Mouse (Mus musculus) cerebellum, adult 2 months (tissue): ENCODE results near the gene Cfh.

Source experiments
- CTCF ChIP-seq: fragments of 200-500 bp; IDR thresholded peaks from 2 replicates; pipeline ENCODE4 v1.5.1; 2011; ENCODE audit warnings: low read depth, mild to moderate bottlenecking, control low read depth, low read length, moderate library complexity, borderline replicate concordance; ENCODE audit not compliant: insufficient read depth
- POLR2A ChIP-seq: fragments of 200-500 bp; IDR thresholded peaks from 2 replicates; pipeline ENCODE4 v1.6.1; 2011; ENCODE audit warnings: low read length, control low read depth, borderline replicate concordance; ENCODE audit not compliant: insufficient read depth

DNA sequence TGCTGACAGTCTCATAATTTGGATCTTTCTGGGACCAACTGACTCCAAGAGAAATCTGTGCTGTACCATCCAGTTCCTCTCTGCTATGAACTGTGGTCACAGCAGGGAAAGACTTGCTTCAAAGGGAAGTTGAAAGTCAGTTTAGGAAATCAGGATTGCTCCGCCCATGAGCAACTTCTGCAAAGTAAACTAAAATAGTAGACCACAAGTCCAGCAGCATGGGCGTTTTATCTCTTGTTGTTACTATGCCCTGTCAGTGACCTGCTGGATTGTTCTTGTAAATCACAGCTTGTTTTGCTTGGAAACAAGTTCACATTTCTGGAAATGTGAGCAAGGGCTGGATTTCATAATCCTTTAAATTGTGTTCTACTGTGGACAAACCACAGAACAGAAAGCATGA is 356 bp downstream of the Cfh start:
- TF ChIP-seq CTCF (no peak), POLR2A (no peak)
